Mouse (Mus musculus) megakaryocyte, embryonic 14.5 days (primary cell): ENCODE data around the gene Gjd3.

Experiments
- FLI1 ChIP-seq: IDR thresholded peaks from 2 replicates; pipeline ENCODE4 v1.6.1; 2012; ENCODE audit warnings: low read length, inconsistent platforms, mixed read lengths
- GATA1 ChIP-seq: IDR thresholded peaks from 3 replicates; pipeline ENCODE4 v1.6.1; 2012; ENCODE audit warnings: mixed read lengths, low read length, inconsistent platforms, borderline replicate concordance

DNA sequence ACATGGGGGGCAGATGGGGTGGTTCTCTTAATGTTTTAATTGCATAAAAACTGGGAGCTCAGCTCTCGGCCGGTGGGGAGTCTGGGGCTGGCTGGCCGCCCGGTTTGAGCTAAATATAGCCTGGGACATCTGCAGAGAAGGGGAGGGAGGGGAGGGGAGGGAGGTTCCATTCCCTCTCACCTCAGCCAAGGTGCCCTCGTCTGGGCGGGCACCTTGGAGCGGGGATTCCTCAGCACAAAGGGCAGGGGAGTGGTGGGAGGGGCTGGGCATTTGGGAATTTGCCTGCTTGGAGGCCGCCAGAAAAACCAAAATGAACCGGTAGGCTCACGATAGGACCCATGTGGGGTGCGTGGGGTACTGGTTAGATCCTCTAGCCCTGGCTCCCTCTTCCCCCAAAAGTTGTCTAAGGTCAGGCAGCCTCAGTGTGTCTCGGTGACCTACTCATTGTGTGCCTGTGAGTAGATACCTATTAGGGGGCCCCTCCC lies 41.4 kb downstream of the Gjd3 start:
- no peak for TF ChIP-seq GATA1
- no peak for TF ChIP-seq FLI1
